Mouse (Mus musculus) testis, adult 2 months (tissue): ENCODE results near the gene Lrwd1. TPM values are rescaled to one million over a fixed set of nuclear protein-coding genes. Genes with fewer than 3 reads are reported as not detected.

Source experiments
- H3K27ac ChIP-seq: fragments of 200-500 bp; 2 replicates; pipeline ENCODE4 v1.5.1; 2012; ENCODE audit warnings: low read depth, low read length; ENCODE audit not compliant: control insufficient read depth, insufficient read depth
- H3K27me3 ChIP-seq: fragments of 200-500 bp; 2 replicates; pipeline ENCODE4 v1.6.1; 2012; ENCODE audit warnings: mild to moderate bottlenecking, low read length, moderate library complexity; ENCODE audit not compliant: control insufficient read depth, insufficient read depth
- H3K36me3 ChIP-seq: fragments of 200-500 bp; 2 replicates; pipeline ENCODE4 v1.6.1; 2012; ENCODE audit warnings: mild to moderate bottlenecking, low read length; ENCODE audit not compliant: control insufficient read depth, insufficient read depth
- H3K4me1 ChIP-seq: fragments of 200-500 bp; 2 replicates; pipeline ENCODE4 v1.6.1; 2012; ENCODE audit warnings: low read length; ENCODE audit not compliant: control insufficient read depth, insufficient read depth
- H3K4me3 ChIP-seq: fragments of 200-500 bp; 2 replicates; pipeline ENCODE4 v1.5.1; 2012; ENCODE audit warnings: low read depth, mild to moderate bottlenecking, low read length, moderate library complexity, mixed read lengths; ENCODE audit not compliant: control insufficient read depth
- CTCF ChIP-seq: fragments of 200-500 bp; IDR thresholded peaks from 2 replicates; pipeline ENCODE4 v1.5.1; 2012; ENCODE audit warnings: low read depth, mild to moderate bottlenecking, inconsistent platforms, low read length, moderate library complexity; ENCODE audit not compliant: control insufficient read depth, insufficient read depth, insufficient replicate concordance
- POLR2A ChIP-seq: fragments of 200-500 bp; IDR thresholded peaks from 2 replicates; pipeline ENCODE4 v1.6.1; 2012; ENCODE audit warnings: low read depth, mild to moderate bottlenecking, inconsistent platforms, low read length, moderate library complexity; ENCODE audit not compliant: control insufficient read depth
- polyA plus RNA-seq: library from polyadenylated mRNA; depleted of rRNA; stranded (reverse); fragments of >200 nt; gene quantifications from 2 replicates; pipeline ENCODE4 v1.2.3, GENCODE M21; 2012; rRNA removed

Lrwd1 gene
- polyA plus RNA-seq, 1 experiment, result 271 TPM

- no peaks in the 10 kb centered on the region for H3K36me3 ChIP-seq
- H3K27me3 ChIP-seq, result no peaks in the 10 kb centered on the region
- H3K4me3 ChIP-seq, result no peak overlapping the region
- H3K4me1 ChIP-seq, result peaks cover 12% of the 10 kb centered on the region
- no peak for TF ChIP-seq POLR2A
- no peak for TF ChIP-seq CTCF
- H3K27ac ChIP-seq, result no peak overlapping the region
These were observed 60.8 kb downstream of the Lrwd1 start for GRCm38 (mm10) chr5:136075076-136075475.

- Histone ChIP-seq H3K4me3 (peak overlapping the region; percentile 19), H3K27ac (no peak overlapping the region)
- TF ChIP-seq CTCF, result no peak
- TF ChIP-seq POLR2A, result no peak
These were observed 62.3 kb downstream of the Lrwd1 start for GRCm38 (mm10) chr5:136073526-136073925.

GRCm38 (mm10) chr5:136073051-136073450 is 62.8 kb downstream of the Lrwd1 start:
- H3K4me1 ChIP-seq, result peaks cover 12% of the 10 kb centered on the region
- peak overlapping the region; percentile 19 for H3K4me3 ChIP-seq
- no peak overlapping the region for H3K27ac ChIP-seq
- H3K27me3 ChIP-seq, result no peaks in the 10 kb centered on the region
- TF ChIP-seq CTCF (no peak), POLR2A (no peak)
- no peaks in the 10 kb centered on the region for H3K36me3 ChIP-seq

More at GRCm38 (mm10) chr5:136073526-136073925, 62.3 kb downstream of the Lrwd1 start:
- Histone ChIP-seq H3K4me1 (peaks cover 12% of the 10 kb centered on the region), H3K36me3 (no peaks in the 10 kb centered on the region), H3K27me3 (no peaks in the 10 kb centered on the region)

Other genes starting within 250 kb of the Lrwd1 start
- gene Hspb1, start 248.2 kb downstream of the Lrwd1 start, polyA plus RNA-seq, result 49.6 and 51.0 TPM in 2 replicates
- 13.3 and 17.8 TPM in 2 replicates for gene Ywhag, start 201.5 kb downstream of the Lrwd1 start, polyA plus RNA-seq
- gene Ssc4d, start 161.5 kb downstream of the Lrwd1 start, polyA plus RNA-seq, result 0.62 and 0.63 TPM in 2 replicates
- 0.79 and 1.0 TPM in 2 replicates for gene Zp3, start 156.0 kb downstream of the Lrwd1 start, polyA plus RNA-seq
- 29.1 and 34.8 TPM in 2 replicates for gene Dtx2, start 141.3 kb downstream of the Lrwd1 start, polyA plus RNA-seq
- 0.84 and 0.88 TPM in 2 replicates for gene Upk3b, start 97.6 kb downstream of the Lrwd1 start, polyA plus RNA-seq
- 88.3 and 108 TPM in 2 replicates for gene Upk3bl, start 81.6 kb downstream of the Lrwd1 start, polyA plus RNA-seq
- 1.5 and 1.7 TPM in 2 replicates for gene Rasa4, start 52.2 kb downstream of the Lrwd1 start, polyA plus RNA-seq
- gene Polr2j, start 19.4 kb downstream of the Lrwd1 start, polyA plus RNA-seq, result 31.4 and 35.3 TPM in 2 replicates
- gene Alkbh4, start 72 bp upstream of the Lrwd1 start, polyA plus RNA-seq, result 22.0 and 23.0 TPM in 2 replicates
- gene Orai2, start 34.6 kb upstream of the Lrwd1 start, polyA plus RNA-seq, result 6.5 and 9.2 TPM in 2 replicates
- 26.0 and 27.9 TPM in 2 replicates for gene Prkrip1, start 62.9 kb upstream of the Lrwd1 start, polyA plus RNA-seq
- 2.0 and 2.3 TPM in 2 replicates for gene Sh2b2, start 110.5 kb upstream of the Lrwd1 start, polyA plus RNA-seq